Mouse (Mus musculus) lung, embryonic 15.5 days (tissue): ENCODE results near the gene Snx18. TPM values are rescaled to one million over a fixed set of nuclear protein-coding genes. Genes with fewer than 3 reads are reported as not detected.

Source experiments
- ATAC-seq: fragments of 200-750 bp; cut with Nextera tagmentation; 2 replicates; pipeline ENCODE4 v1.8.0; 2017; ENCODE audit warnings: moderate number of reproducible peaks, borderline replicate concordance; ENCODE audit not compliant: low FRiP score, low TSS enrichment; ENCODE audit errors: extremely low read depth
- H3K27ac ChIP-seq: fragments of 300-500 bp; sonication (generic); 2 replicates; pipeline ENCODE4 v1.5.1; 2015; ENCODE audit warnings: moderate library complexity, mild to moderate bottlenecking, inconsistent platforms
- H3K27me3 ChIP-seq: fragments of 300-500 bp; sonication (generic); 2 replicates; pipeline ENCODE4 v1.6.1; 2015; ENCODE audit warnings: inconsistent platforms
- H3K36me3 ChIP-seq: fragments of 300-500 bp; sonication (generic); 2 replicates; pipeline ENCODE4 v1.6.1; 2015; ENCODE audit warnings: inconsistent platforms
- H3K4me1 ChIP-seq: fragments of 300-500 bp; sonication (generic); 2 replicates; pipeline ENCODE4 v1.6.1; 2015; ENCODE audit warnings: inconsistent platforms
- H3K4me2 ChIP-seq: fragments of 300-500 bp; sonication (generic); 2 replicates; pipeline ENCODE4 v1.6.1; 2015; ENCODE audit warnings: inconsistent platforms, mild to moderate bottlenecking, moderate library complexity
- H3K4me3 ChIP-seq: fragments of 300-500 bp; sonication (generic); 2 replicates; pipeline ENCODE4 v1.5.1; 2015; ENCODE audit warnings: mild to moderate bottlenecking, inconsistent platforms
- H3K9ac ChIP-seq: fragments of 300-500 bp; sonication (generic); 2 replicates; pipeline ENCODE4 v1.6.1; 2015; ENCODE audit warnings: inconsistent platforms
- H3K9me3 ChIP-seq: fragments of 300-500 bp; sonication (generic); 2 replicates; pipeline ENCODE4 v1.6.1; 2016; ENCODE audit warnings: inconsistent platforms
- WGBS: fragments of 180-500 bp; shearing (Covaris S2); methylation state at CpG from one replicate; pipeline ENCODE4 v1.1.7; 2015; 5-methylcytosine and 5-hydroxymethylcytosine counted together
- polyA plus RNA-seq: library from polyadenylated mRNA; unstranded; fragments of >200 nt; fragmentation: Nextera tagmentation; extraction: Ambion mirVana; gene quantifications from 2 replicates; pipeline ENCODE4 v1.2.1, GENCODE M21; 2015

Snx18 gene
- polyA plus RNA-seq, 1 experiment from 2014 or later = 20.4 TPM

GRCm38 (mm10) chr13:113634732-113635481 lies 16.5 kb upstream of the Snx18 start:
- Histone ChIP-seq H3K4me3 (no peak overlapping the region), H3K4me2 (no peak overlapping the region), H3K27ac (no peak overlapping the region), H3K9me3 (no peaks in the 10 kb centered on the region), H3K36me3 (no peaks in the 10 kb centered on the region), H3K4me1 (peaks cover 7% of the 10 kb centered on the region; the same call in 1 of the 2 replicates), H3K9ac (no peak overlapping the region), H3K27me3 (no peaks in the 10 kb centered on the region)
- 48% methylated on average over 15 of the region's 15 CpGs for WGBS
- no peak for ATAC-seq

DNA sequence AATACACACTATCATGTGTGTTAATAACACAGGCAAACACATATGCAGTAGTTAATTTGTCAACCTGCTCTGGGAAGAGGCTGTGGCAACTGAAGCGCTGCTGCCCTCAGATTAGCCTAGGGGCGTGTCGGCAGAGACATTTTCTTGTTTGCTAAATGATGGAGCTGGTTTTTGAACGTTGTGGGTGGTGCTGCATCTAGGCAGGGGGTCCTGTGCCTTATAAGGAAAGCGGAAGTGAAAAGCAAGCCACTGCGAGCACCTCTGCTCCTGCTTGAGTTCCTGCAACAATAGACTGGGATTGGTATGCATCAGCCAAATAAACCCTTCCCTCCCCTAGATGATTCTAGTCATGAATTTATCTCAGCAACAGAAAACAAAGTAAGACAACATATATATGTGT lies 14.1 kb upstream of the Snx18 start:
- 58% methylated on average over 6 of the region's 6 CpGs for WGBS
- no peaks in the 10 kb centered on the region for H3K9me3 ChIP-seq
- H3K27ac ChIP-seq = no peak overlapping the region
- no peaks in the 10 kb centered on the region for H3K27me3 ChIP-seq
- no peak for ATAC-seq
- H3K4me1 ChIP-seq = peaks cover 4% of the 10 kb centered on the region; the same call in 1 of the 2 replicates
- H3K4me3 ChIP-seq = no peak overlapping the region
- H3K9ac ChIP-seq = no peak overlapping the region
- no peak overlapping the region for H3K4me2 ChIP-seq
- no peaks in the 10 kb centered on the region for H3K36me3 ChIP-seq

DNA sequence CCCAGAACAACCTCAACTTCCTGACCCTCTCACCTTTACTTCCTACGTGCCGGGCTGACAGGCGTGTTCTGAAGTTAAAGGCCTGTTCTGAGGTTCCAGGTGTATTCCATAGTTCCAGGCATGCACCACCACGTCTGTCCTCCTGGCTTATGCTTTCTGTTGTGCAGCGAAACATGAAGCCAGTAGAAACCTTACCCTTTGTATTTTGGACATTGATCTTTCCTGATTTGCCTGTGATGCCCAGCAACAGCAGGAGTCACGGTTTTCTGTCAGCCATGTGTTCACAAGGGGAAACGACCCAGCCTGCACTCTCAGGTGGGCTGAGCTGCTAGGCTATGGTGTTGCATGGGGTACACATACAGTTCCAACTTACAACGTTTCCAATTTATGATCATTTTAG lies 9.2 kb upstream of the Snx18 start:
- Histone ChIP-seq H3K27me3 (no peaks in the 10 kb centered on the region), H3K27ac (no peak overlapping the region), H3K4me1 (peaks cover 4% of the 10 kb centered on the region; the same call in 1 of the 2 replicates), H3K9me3 (no peaks in the 10 kb centered on the region), H3K4me2 (no peak overlapping the region), H3K36me3 (no peaks in the 10 kb centered on the region), H3K4me3 (no peak overlapping the region), H3K9ac (no peak overlapping the region)
- WGBS = 81% methylated on average over 8 of the region's 8 CpGs
- ATAC-seq = no peak

- Histone ChIP-seq H3K4me3 (no peak overlapping the region), H3K36me3 (no peaks in the 10 kb centered on the region), H3K9ac (no peak overlapping the region), H3K27ac (no peak overlapping the region), H3K4me1 (peaks cover 16% of the 10 kb centered on the region), H3K9me3 (no peaks in the 10 kb centered on the region), H3K27me3 (no peaks in the 10 kb centered on the region), H3K4me2 (no peak overlapping the region)
- WGBS = 42% methylated on average over 8 of the region's 8 CpGs
- no peak for ATAC-seq
These were observed 4.5 kb upstream of the Snx18 start for GRCm38 (mm10) chr13:113622865-113623255.

GRCm38 (mm10) chr13:113622122-113622864 lies 3.9 kb upstream of the Snx18 start:
- Histone ChIP-seq H3K27ac (0 out of 2 replicates have a peak overlapping the region, but pooled peaks have one; percentile 2), H3K9ac (no peak overlapping the region), H3K4me3 (no peak overlapping the region), H3K4me1 (peaks cover 20% of the 10 kb centered on the region), H3K27me3 (no peaks in the 10 kb centered on the region), H3K4me2 (no peak overlapping the region), H3K36me3 (no peaks in the 10 kb centered on the region), H3K9me3 (no peaks in the 10 kb centered on the region)
- ATAC-seq = no peak
- WGBS = 21% methylated on average over 11 of the region's 11 CpGs

DNA sequence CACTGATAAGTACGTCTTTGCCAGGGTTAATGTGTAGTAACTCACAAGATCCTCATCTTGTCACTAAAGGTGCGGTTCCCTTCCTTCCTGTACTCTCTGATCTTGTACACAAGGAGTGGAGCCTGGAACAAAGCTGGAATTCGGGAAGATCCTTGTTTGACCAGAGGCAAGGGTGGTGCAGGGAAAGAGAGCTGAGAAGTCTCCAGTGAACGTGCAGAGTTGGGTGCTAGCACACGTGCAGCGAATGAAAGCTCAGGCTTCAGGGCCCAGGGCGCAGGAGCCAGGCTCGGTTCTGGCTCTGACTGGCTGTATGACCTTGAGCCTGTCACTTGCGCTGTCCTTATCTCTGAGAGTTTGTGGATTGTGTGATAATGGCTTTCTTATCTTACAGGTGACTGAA lies 639 bp upstream of the Snx18 start:
- Histone ChIP-seq H3K27ac (no peak overlapping the region), H3K4me2 (no peak overlapping the region), H3K4me1 (peaks cover 49% of the 10 kb centered on the region), H3K4me3 (no peak overlapping the region), H3K9me3 (no peaks in the 10 kb centered on the region), H3K36me3 (no peaks in the 10 kb centered on the region), H3K9ac (no peak overlapping the region), H3K27me3 (no peaks in the 10 kb centered on the region)
- 51% methylated on average over 9 of the region's 9 CpGs for WGBS
- ATAC-seq = no peak

GRCm38 (mm10) chr13:113617338-113617890 lies 950 bp downstream of the Snx18 start:
- Histone ChIP-seq H3K4me3 (peak overlapping the region; percentile 90), H3K27ac (peak overlapping the region; percentile 89), H3K27me3 (no peaks in the 10 kb centered on the region), H3K4me2 (peak overlapping the region; percentile 91), H3K9me3 (no peaks in the 10 kb centered on the region), H3K36me3 (no peaks in the 10 kb centered on the region), H3K9ac (peak overlapping the region; percentile 93), H3K4me1 (peaks cover 58% of the 10 kb centered on the region)
- 6% methylated on average over 49 of the region's 49 CpGs for WGBS
- no peak for ATAC-seq

- no peaks in the 10 kb centered on the region for H3K9me3 ChIP-seq
- peak overlapping the region; percentile 91 for H3K4me2 ChIP-seq
- peak overlapping the region; percentile 90 for H3K4me3 ChIP-seq
- peak overlapping the region; percentile 93 for H3K9ac ChIP-seq
- 48% methylated on average over 24 of the region's 24 CpGs for WGBS
- H3K27me3 ChIP-seq = no peaks in the 10 kb centered on the region
- H3K36me3 ChIP-seq = no peaks in the 10 kb centered on the region
- no peak for ATAC-seq
- H3K4me1 ChIP-seq = peaks cover 60% of the 10 kb centered on the region
- H3K27ac ChIP-seq = no peak overlapping the region
These were observed 1.5 kb downstream of the Snx18 start for GRCm38 (mm10) chr13:113616751-113617337.

GRCm38 (mm10) chr13:113615971-113616671 lies 2.2 kb downstream of the Snx18 start:
- Histone ChIP-seq H3K4me3 (peak overlapping the region; percentile 90), H3K9ac (peak overlapping the region; percentile 93), H3K4me1 (peaks cover 67% of the 10 kb centered on the region), H3K27ac (peak overlapping the region; percentile 39), H3K9me3 (no peaks in the 10 kb centered on the region), H3K36me3 (no peaks in the 10 kb centered on the region), H3K4me2 (peak overlapping the region; percentile 91), H3K27me3 (no peaks in the 10 kb centered on the region)
- no peak for ATAC-seq
- 6% methylated on average over 8 of the region's 8 CpGs for WGBS

DNA sequence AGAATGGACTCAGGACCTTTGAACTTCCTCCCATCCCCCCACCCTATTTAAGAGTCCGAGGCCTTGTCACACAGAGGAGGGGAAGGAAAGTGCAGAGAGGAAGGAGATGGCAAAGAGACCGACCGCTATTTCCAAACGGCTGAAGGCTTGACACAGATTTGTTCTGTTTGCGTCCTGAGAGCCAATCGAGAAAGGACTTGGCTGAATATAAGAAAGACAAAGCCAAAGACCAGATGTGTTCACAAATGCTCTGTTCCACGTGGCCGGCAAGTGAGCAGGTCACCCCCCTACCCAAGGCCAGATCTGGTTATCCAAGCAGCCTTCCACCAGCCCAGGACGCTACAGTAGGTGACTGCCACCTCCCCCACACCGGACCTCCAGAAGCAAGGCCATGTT lies 2.8 kb downstream of the Snx18 start:
- Histone ChIP-seq H3K27ac (peak overlapping the region; percentile 39), H3K4me3 (peak overlapping the region; percentile 90), H3K9ac (peak overlapping the region; percentile 93), H3K4me2 (peak overlapping the region; percentile 91), H3K4me1 (peaks cover 73% of the 10 kb centered on the region), H3K9me3 (no peaks in the 10 kb centered on the region), H3K36me3 (no peaks in the 10 kb centered on the region), H3K27me3 (no peaks in the 10 kb centered on the region)
- ATAC-seq = no peak
- WGBS = 2% methylated on average over 10 of the region's 10 CpGs
